Mouse (Mus musculus) CH12.LX (cell line): Measurements from ENCODE around the gene Map2. TPM values are rescaled to one million over a fixed set of nuclear protein-coding genes. Genes with fewer than 3 reads are reported as not detected.

Experiments used
- DNase-seq: peaks from one replicate; pipeline ENCODE4 v3.0.0-alpha.2; 2013; ENCODE audit errors: extremely low read depth
- H3K27ac ChIP-seq: 2 replicates; pipeline ENCODE4 v1.5.1; 2012; ENCODE audit warnings: low read depth, mild to moderate bottlenecking, control low read depth, moderate library complexity; ENCODE audit not compliant: insufficient read depth
- H3K27me3 ChIP-seq: replicated peaks from 2 replicates; pipeline ENCODE3; 2012; ENCODE audit warnings: inconsistent platforms
- H3K36me3 ChIP-seq, 2 experiments: replicated peaks in 1 of 2; 2 replicates each; pipeline versions ENCODE3 to v1.6.1; 2012; ENCODE audit warnings: inconsistent platforms in 1 of 2, low read length in 1 of 2, mild to moderate bottlenecking in 1 of 2, mixed read lengths in 1 of 2, moderate library complexity in 1 of 2; ENCODE audit not compliant: control insufficient read depth in 1 of 2, insufficient read depth in 1 of 2
- H3K4me1 ChIP-seq, 2 experiments: 2 replicates each; pipeline ENCODE4 v1.6.1; 2012; ENCODE audit warnings: inconsistent platforms in 1 of 2, moderate library complexity in 1 of 2; ENCODE audit not compliant: insufficient read depth in 2 of 2, control insufficient read depth in 1 of 2
- H3K4me2 ChIP-seq: 2 replicates; pipeline ENCODE4 v1.6.1; 2012; ENCODE audit warnings: low read depth, mild to moderate bottlenecking, control low read depth; ENCODE audit not compliant: poor library complexity, insufficient read depth, severe bottlenecking
- H3K4me3 ChIP-seq, 3 experiments: fragments of 150-350 bp in 1 of 3; sonication (generic) in 1 of 3; replicated peaks in 1 of 3; 2 replicates each; pipeline versions ENCODE3 to v1.5.1; 2011 to 2012; ENCODE audit warnings: low read depth in 2 of 3, low read length in 2 of 3, mild to moderate bottlenecking in 2 of 3, moderate library complexity in 2 of 3, control low read depth in 1 of 3, improper control_type of control experiment in 1 of 3, inconsistent platforms in 1 of 3, mixed read lengths in 1 of 3; ENCODE audit not compliant: poor library complexity in 1 of 3
- H3K79me2 ChIP-seq: replicated peaks from 2 replicates; pipeline ENCODE4 v1.6.1; 2012; ENCODE audit warnings: mild to moderate bottlenecking, moderate library complexity; ENCODE audit not compliant: control insufficient read depth, poor library complexity, insufficient read depth, severe bottlenecking; ENCODE audit errors: extremely low read depth
- H3K9ac ChIP-seq: 2 replicates; pipeline ENCODE4 v1.6.1; 2012; ENCODE audit warnings: low read depth, mild to moderate bottlenecking, control low read depth, moderate library complexity; ENCODE audit not compliant: insufficient read depth
- H3K9me3 ChIP-seq: replicated peaks from 2 replicates; pipeline ENCODE3; 2012; ENCODE audit warnings: low read length, inconsistent platforms, mixed read lengths
- BHLHE40 ChIP-seq: IDR thresholded peaks from 2 replicates; pipeline ENCODE4 v1.6.1; 2011; ENCODE audit warnings: mild to moderate bottlenecking, low read depth, low read length, improper control_type of control experiment
- CHD1 ChIP-seq: IDR thresholded peaks from 2 replicates; pipeline ENCODE4 v1.6.1; 2012; ENCODE audit warnings: low read depth, low read length, improper control_type of control experiment, inconsistent platforms
- CHD2 ChIP-seq: IDR thresholded peaks from 2 replicates; pipeline ENCODE4 v1.6.1; 2011; ENCODE audit warnings: low read length, improper control_type of control experiment
- CTCF ChIP-seq, 2 experiments: IDR thresholded peaks in 1 of 2; conservative IDR thresholded peaks in 1 of 2; 2 replicates each; pipeline ENCODE4 v1.5.1; 2011 to 2012; ENCODE audit warnings: low read depth in 2 of 2, low read length in 2 of 2, improper control_type of control experiment in 1 of 2, inconsistent platforms in 1 of 2, mild to moderate bottlenecking in 1 of 2, moderate library complexity in 1 of 2
- ETS1 ChIP-seq: conservative IDR thresholded peaks from 2 replicates; pipeline ENCODE4 v1.6.1; 2012; ENCODE audit warnings: low read depth, mild to moderate bottlenecking, inconsistent platforms, low read length, improper control_type of control experiment, moderate library complexity
- GABPA ChIP-seq: IDR thresholded peaks from 2 replicates; pipeline ENCODE4 v1.6.1; 2012; ENCODE audit warnings: low read depth, low read length, improper control_type of control experiment, inconsistent platforms; ENCODE audit not compliant: insufficient replicate concordance
- HCFC1 ChIP-seq: IDR thresholded peaks from 2 replicates; pipeline ENCODE4 v1.6.1; 2012; ENCODE audit warnings: low read depth, mild to moderate bottlenecking, inconsistent platforms, low read length, improper control_type of control experiment
- JUN ChIP-seq: IDR thresholded peaks from 2 replicates; pipeline ENCODE4 v1.6.1; 2011; ENCODE audit warnings: low read depth, mild to moderate bottlenecking, low read length, improper control_type of control experiment, moderate library complexity; ENCODE audit not compliant: insufficient read depth
- JUND ChIP-seq: conservative IDR thresholded peaks from 2 replicates; pipeline ENCODE4 v1.6.1; 2011; ENCODE audit warnings: low read depth, low read length, improper control_type of control experiment
- MAZ ChIP-seq: IDR thresholded peaks from 2 replicates; pipeline ENCODE4 v1.6.1; 2012; ENCODE audit warnings: low read depth, mild to moderate bottlenecking, inconsistent platforms, low read length, improper control_type of control experiment, moderate library complexity
- MXI1 ChIP-seq: IDR thresholded peaks from 2 replicates; pipeline ENCODE4 v1.6.1; 2011; ENCODE audit warnings: mild to moderate bottlenecking, low read depth, low read length, improper control_type of control experiment
- MYC ChIP-seq: IDR thresholded peaks from 2 replicates; pipeline ENCODE4 v1.6.1; 2011; ENCODE audit warnings: low read depth, mild to moderate bottlenecking, improper control_type of control experiment, low read length
- RAD21 ChIP-seq: IDR thresholded peaks from 2 replicates; pipeline ENCODE4 v1.6.1; 2011; ENCODE audit warnings: low read depth, mild to moderate bottlenecking, low read length, improper control_type of control experiment, moderate library complexity
- TBP ChIP-seq: conservative IDR thresholded peaks from 2 replicates; pipeline ENCODE4 v1.6.1; 2011; ENCODE audit warnings: low read depth, low read length, improper control_type of control experiment
- TCF12 ChIP-seq: IDR thresholded peaks from 2 replicates; pipeline ENCODE4 v1.6.1; 2014; ENCODE audit warnings: low read depth, mild to moderate bottlenecking, inconsistent platforms, low read length, improper control_type of control experiment
- UBTF ChIP-seq: IDR thresholded peaks from 2 replicates; pipeline ENCODE4 v1.6.1; 2012; ENCODE audit warnings: low read depth, mild to moderate bottlenecking, inconsistent platforms, low read length, improper control_type of control experiment, moderate library complexity
- ZC3H11A ChIP-seq: IDR thresholded peaks from 2 replicates; pipeline ENCODE4 v1.6.1; 2012; ENCODE audit warnings: low read depth, mild to moderate bottlenecking, inconsistent platforms, low read length, improper control_type of control experiment
- ZKSCAN1 ChIP-seq: IDR thresholded peaks from 2 replicates; pipeline ENCODE4 v1.6.1; 2012; ENCODE audit warnings: low read depth, inconsistent platforms, low read length, improper control_type of control experiment, borderline replicate concordance
- ZNF384 ChIP-seq: IDR thresholded peaks from 2 replicates; pipeline ENCODE4 v1.6.1; 2012; ENCODE audit warnings: low read depth, low read length, improper control_type of control experiment, inconsistent platforms
- dilution Hi-C: fragments of 300-500 bp; cut with MboI; formaldehyde crosslinking; loops from 2 replicates; pipeline ENCODE4 v1.14.3; 2020; ENCODE audit warnings: low sequenced_read_pairs; ENCODE audit not compliant: extremely low pct_unique_long_range_greater_than_20kb, extremely low pct_ligation_motif_present
- in situ Hi-C: fragments of 300-500 bp; cut with MboI; formaldehyde crosslinking; loops from 3 replicates; pipeline ENCODE4 v1.14.3; 2019; ENCODE audit warnings: low sequenced_read_pairs, low pct_ligation_motif_present, low pct_unique_long_range_greater_than_20kb, mixed read lengths
- polyA plus RNA-seq: library from polyadenylated mRNA; unstranded; fragments of >175 nt; gene quantifications from 2 replicates; pipeline ENCODE4 v1.2.1, GENCODE M21; 2012; ENCODE audit warnings: low read depth; ENCODE audit not compliant: insufficient read length
- total RNA-seq, 2 experiments: library from RNA; depleted of rRNA; stranded (reverse); fragments of 300-350 nt in 1 of 2; fragments of >200 nt in 1 of 2; gene quantifications; 2 replicates each; pipeline ENCODE4 v1.2.3; 2012 to 2014

Gene Map2
- total and polyA plus RNA-seq, 3 experiments, result 1.5 to 6.5 (median 5.9) TPM

- Histone ChIP-seq H3K9me3 (no peaks in the 10 kb centered on the region), H3K36me3 (no peaks in the 10 kb centered on the region), H3K4me2 (no peak overlapping the region)
- in situ Hi-C loops, result no loop called here
- TF ChIP-seq ZKSCAN1 (no peak), HCFC1 (no peak), ETS1 (no peak), RAD21 (no peak), MXI1 (no peak), JUN (no peak), JUND (no peak), ZNF384 (no peak), UBTF (no peak), CTCF (conservative IDR thresholded peaks at IDR 0.05 in 1 of 2, IDR thresholded peaks at IDR 0.05 in 1 of 2; ENCODE audit: low read depth in 2 of 2, low read length in 2 of 2) (no peak)
- TF ChIP-seq, all 38 proteins: peak for 0
- no peak for DNase-seq
- H3K9ac ChIP-seq, result no peak overlapping the region
- dilution Hi-C loops, result no loop called here
- no peaks in the 10 kb centered on the region for H3K27me3 ChIP-seq
- no peak overlapping the region for H3K27ac ChIP-seq
- H3K79me2 ChIP-seq, result no peaks in the 10 kb centered on the region
- no peaks in the 10 kb centered on the region for H3K4me1 ChIP-seq
- no peak overlapping the region for H3K4me3 ChIP-seq
Observed at GRCm38 (mm10) chr1:66252333-66252724, 77.3 kb downstream of the Map2 start.

DNA sequence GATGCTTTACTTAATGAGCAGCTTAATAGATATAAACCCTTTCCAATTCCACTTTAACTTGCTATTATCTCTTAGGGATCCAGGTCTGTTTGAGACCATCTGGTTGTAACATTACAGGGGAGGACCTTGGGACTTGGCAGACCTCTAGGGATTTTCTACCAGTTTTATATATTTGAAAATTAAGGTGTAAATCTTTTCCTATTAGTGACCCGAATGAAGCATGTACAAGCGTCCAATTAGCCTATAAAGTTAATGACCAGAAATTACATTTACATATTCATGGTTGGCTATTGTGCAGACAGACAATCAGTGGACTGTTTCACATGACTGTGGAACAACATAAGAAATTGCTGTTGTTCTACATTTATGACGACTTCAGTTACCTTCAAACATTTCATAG is 88.1 kb downstream of the Map2 start:
- TF ChIP-seq CHD2 (no peak), CHD1 (no peak), ZNF384 (no peak), JUN (no peak), TBP (no peak), MYC (no peak), BHLHE40 (no peak), GABPA (no peak), TCF12 (no peak), MAZ (no peak), ZC3H11A (no peak)
- H3K4me2 ChIP-seq, result no peak overlapping the region
- dilution Hi-C loops (no loop called here), in situ Hi-C loops (no loop called here)
- H3K27ac ChIP-seq, result no peak overlapping the region
- no peak overlapping the region for H3K9ac ChIP-seq
- no peak overlapping the region for H3K4me3 ChIP-seq
- no peak for DNase-seq
- H3K4me1 ChIP-seq, result no peaks in the 10 kb centered on the region
- no peaks in the 10 kb centered on the region for H3K79me2 ChIP-seq
- H3K36me3 ChIP-seq, result no peaks in the 10 kb centered on the region
- H3K27me3 ChIP-seq, result no peaks in the 10 kb centered on the region
- no peaks in the 10 kb centered on the region for H3K9me3 ChIP-seq
